Mouse (Mus musculus): ENCODE results near the gene Clec16a. TPM values are rescaled to one million over a fixed set of nuclear protein-coding genes. Genes with fewer than 3 reads are reported as not detected.

Clec16a gene
- polyA plus RNA-seq, 1 experiment from 2014 or later, result 17.3 TPM

- H3K36me3 ChIP-seq, result peaks cover 18% of the 10 kb centered on the region
- H3K4me1 ChIP-seq, result no peaks in the 10 kb centered on the region
- no peak overlapping the region for H3K27ac ChIP-seq
- WGBS (ENCODE audit: insufficient replicate concordance), result 79% methylated on average over 7 of the region's 7 CpGs
- H3K9ac ChIP-seq, result no peak overlapping the region
- H3K9me3 ChIP-seq (replicated peaks), result no peaks in the 10 kb centered on the region
- H3K4me3 ChIP-seq, result no peak overlapping the region
- H3K4me2 ChIP-seq, result no peak overlapping the region
- H3K27me3 ChIP-seq (replicated peaks), result no peaks in the 10 kb centered on the region
- ATAC-seq, result no peak
Measured at GRCm38 (mm10) chr16:10609921-10610320, 64.8 kb downstream of the Clec16a start.

GRCm38 (mm10) chr16:10610801-10611200 is 65.7 kb downstream of the Clec16a start:
- H3K4me1 ChIP-seq, result no peaks in the 10 kb centered on the region
- H3K4me3 ChIP-seq, result no peak overlapping the region
- 79% methylated on average over 6 of the region's 6 CpGs for WGBS (ENCODE audit: insufficient replicate concordance)
- no peaks in the 10 kb centered on the region for H3K27me3 ChIP-seq (replicated peaks)
- no peak overlapping the region for H3K27ac ChIP-seq
- no peak overlapping the region for H3K9ac ChIP-seq
- H3K36me3 ChIP-seq, result peaks cover 26% of the 10 kb centered on the region
- no peak for ATAC-seq
- H3K4me2 ChIP-seq, result no peak overlapping the region
- H3K9me3 ChIP-seq (replicated peaks), result no peaks in the 10 kb centered on the region

DNA sequence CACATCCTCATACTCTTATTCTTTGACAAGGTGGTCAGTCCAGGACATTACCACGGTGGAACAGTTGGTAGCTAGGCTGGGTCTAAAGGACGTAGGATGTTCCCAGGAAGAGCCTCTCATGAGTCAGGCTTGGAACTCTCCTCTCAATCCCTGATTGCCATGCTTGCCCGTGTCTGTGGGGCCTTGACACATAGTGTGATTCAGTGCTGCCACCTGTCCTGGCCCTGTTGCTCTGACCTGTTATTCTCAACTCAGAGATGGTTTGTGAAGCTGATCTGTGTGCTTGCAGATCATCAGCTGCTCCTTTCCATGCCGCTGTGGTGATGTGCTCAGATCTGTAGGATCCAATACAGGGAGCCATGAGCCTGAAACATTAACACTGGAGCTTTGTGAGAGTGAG is 66.2 kb downstream of the Clec16a start:
- no peaks in the 10 kb centered on the region for H3K4me1 ChIP-seq
- no peak overlapping the region for H3K9ac ChIP-seq
- no peak for ATAC-seq
- H3K4me2 ChIP-seq, result no peak overlapping the region
- no peak overlapping the region for H3K4me3 ChIP-seq
- peaks cover 32% of the 10 kb centered on the region for H3K36me3 ChIP-seq
- H3K9me3 ChIP-seq (replicated peaks), result no peaks in the 10 kb centered on the region
- H3K27ac ChIP-seq, result no peak overlapping the region
- 72% methylated on average over 4 of the region's 4 CpGs for WGBS (ENCODE audit: insufficient replicate concordance)
- H3K27me3 ChIP-seq (replicated peaks), result no peaks in the 10 kb centered on the region

- WGBS (ENCODE audit: insufficient replicate concordance), result 86% methylated on average over 2 of the region's 2 CpGs
- Histone ChIP-seq H3K4me3 (no peak overlapping the region), H3K27me3 (replicated peaks) (no peaks in the 10 kb centered on the region), H3K4me1 (no peaks in the 10 kb centered on the region), H3K9me3 (replicated peaks) (no peaks in the 10 kb centered on the region), H3K36me3 (peaks cover 36% of the 10 kb centered on the region), H3K27ac (no peak overlapping the region), H3K4me2 (no peak overlapping the region), H3K9ac (no peak overlapping the region)
- no peak for ATAC-seq
Measured at GRCm38 (mm10) chr16:10613996-10614395, 68.9 kb downstream of the Clec16a start.

GRCm38 (mm10) chr16:10620961-10621614 is 75.9 kb downstream of the Clec16a start:
- Histone ChIP-seq H3K4me3 (no peak overlapping the region), H3K9ac (no peak overlapping the region), H3K36me3 (peaks cover 15% of the 10 kb centered on the region), H3K27ac (no peak overlapping the region), H3K9me3 (replicated peaks) (no peaks in the 10 kb centered on the region), H3K4me2 (no peak overlapping the region), H3K4me1 (no peaks in the 10 kb centered on the region), H3K27me3 (replicated peaks) (no peaks in the 10 kb centered on the region)
- no peak for ATAC-seq
- 67% methylated on average over 6 of the region's 6 CpGs for WGBS (ENCODE audit: insufficient replicate concordance)

- H3K4me3 ChIP-seq, result no peak overlapping the region
- no peak for ATAC-seq
- H3K27ac ChIP-seq, result no peak overlapping the region
- peaks cover 10% of the 10 kb centered on the region; the same call in 1 of the 2 replicates for H3K36me3 ChIP-seq
- no peaks in the 10 kb centered on the region for H3K9me3 ChIP-seq (replicated peaks)
- no peaks in the 10 kb centered on the region for H3K4me1 ChIP-seq
- no peaks in the 10 kb centered on the region for H3K27me3 ChIP-seq (replicated peaks)
- H3K9ac ChIP-seq, result no peak overlapping the region
- WGBS (ENCODE audit: insufficient replicate concordance), result 25% methylated on average over 1 of the region's 1 CpGs
- H3K4me2 ChIP-seq, result no peak overlapping the region
Measured at GRCm38 (mm10) chr16:10621710-10622109, 76.6 kb downstream of the Clec16a start.

GRCm38 (mm10) chr16:10626116-10626515 is 81.0 kb downstream of the Clec16a start:
- Histone ChIP-seq H3K36me3 (peaks cover 15% of the 10 kb centered on the region), H3K27ac (no peak overlapping the region), H3K9ac (no peak overlapping the region), H3K4me3 (no peak overlapping the region), H3K9me3 (replicated peaks) (no peaks in the 10 kb centered on the region), H3K27me3 (replicated peaks) (no peaks in the 10 kb centered on the region), H3K4me2 (no peak overlapping the region), H3K4me1 (peaks cover 12% of the 10 kb centered on the region; the same call in 1 of the 2 replicates)
- no peak for ATAC-seq
- WGBS (ENCODE audit: insufficient replicate concordance), result 92% methylated on average over 1 of the region's 1 CpGs

DNA sequence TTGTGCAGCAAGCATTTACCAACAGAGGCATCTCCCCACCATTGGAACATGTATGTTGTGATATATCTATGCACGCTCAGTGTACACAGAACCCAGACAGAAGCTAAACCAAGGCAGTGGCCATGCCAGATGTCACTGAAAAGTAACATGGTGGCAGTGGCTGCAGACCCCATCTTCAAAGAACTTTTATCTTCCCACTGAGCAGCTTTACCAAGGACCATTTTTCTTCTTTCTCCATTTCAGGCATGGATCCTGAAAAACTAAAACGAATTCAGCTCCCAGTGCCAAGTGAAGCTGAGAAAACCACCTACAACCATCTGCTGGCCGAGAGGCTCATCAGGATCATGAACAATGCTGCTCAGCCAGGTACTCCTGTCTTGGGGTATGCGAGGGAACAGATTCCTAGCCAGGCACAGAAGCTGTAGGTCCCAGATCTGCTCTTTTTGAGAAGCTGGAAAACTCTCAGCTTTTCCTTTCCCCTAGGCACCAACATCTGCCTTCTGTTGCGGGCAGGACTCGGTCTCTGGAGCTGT is 82.1 kb downstream of the Clec16a start:
- Histone ChIP-seq H3K4me3 (no peak overlapping the region), H3K9me3 (replicated peaks) (no peaks in the 10 kb centered on the region), H3K9ac (no peak overlapping the region), H3K4me1 (peaks cover 12% of the 10 kb centered on the region; the same call in 1 of the 2 replicates), H3K27ac (no peak overlapping the region), H3K4me2 (no peak overlapping the region), H3K36me3 (peaks cover 15% of the 10 kb centered on the region), H3K27me3 (replicated peaks) (no peaks in the 10 kb centered on the region)
- 80% methylated on average over 6 of the region's 6 CpGs for WGBS (ENCODE audit: insufficient replicate concordance)
- no peak for ATAC-seq

DNA sequence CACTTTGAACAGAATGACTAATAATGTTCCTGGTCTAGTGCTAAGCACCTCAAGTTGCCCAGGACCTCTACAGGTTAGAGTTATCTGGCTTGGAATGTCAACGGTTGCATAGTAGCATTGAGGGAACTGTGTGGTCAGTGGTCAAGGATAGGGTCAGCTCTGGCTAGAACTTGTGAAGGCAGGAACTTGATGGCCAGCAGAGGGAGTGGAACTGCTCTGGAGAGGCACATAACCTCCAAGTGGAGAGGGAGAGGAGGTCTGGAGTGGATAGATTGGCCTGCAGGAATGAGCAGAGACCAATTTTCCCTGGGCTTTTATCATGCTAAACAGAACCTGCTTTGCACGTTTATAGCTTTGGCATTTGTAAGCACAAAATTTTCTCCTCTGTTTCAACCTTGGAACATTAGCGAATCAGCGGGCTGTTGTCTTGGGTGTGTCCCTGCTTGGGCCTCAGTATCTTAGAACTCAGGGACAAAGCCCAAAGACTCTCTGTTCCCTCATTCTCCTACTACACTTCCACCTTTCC is 83.0 kb downstream of the Clec16a start:
- Histone ChIP-seq H3K9me3 (replicated peaks) (no peaks in the 10 kb centered on the region), H3K4me1 (peaks cover 12% of the 10 kb centered on the region; the same call in 1 of the 2 replicates), H3K4me3 (no peak overlapping the region), H3K9ac (no peak overlapping the region), H3K27me3 (replicated peaks) (no peaks in the 10 kb centered on the region), H3K4me2 (no peak overlapping the region), H3K36me3 (peaks cover 15% of the 10 kb centered on the region), H3K27ac (no peak overlapping the region)
- ATAC-seq, result no peak
- WGBS (ENCODE audit: insufficient replicate concordance), result 61% methylated on average over 4 of the region's 4 CpGs

- peaks cover 15% of the 10 kb centered on the region for H3K36me3 ChIP-seq
- WGBS (ENCODE audit: insufficient replicate concordance), result 35% methylated on average over 3 of the region's 3 CpGs
- H3K27ac ChIP-seq, result no peak overlapping the region
Measured at GRCm38 (mm10) chr16:10628960-10629359, 83.8 kb downstream of the Clec16a start.

DNA sequence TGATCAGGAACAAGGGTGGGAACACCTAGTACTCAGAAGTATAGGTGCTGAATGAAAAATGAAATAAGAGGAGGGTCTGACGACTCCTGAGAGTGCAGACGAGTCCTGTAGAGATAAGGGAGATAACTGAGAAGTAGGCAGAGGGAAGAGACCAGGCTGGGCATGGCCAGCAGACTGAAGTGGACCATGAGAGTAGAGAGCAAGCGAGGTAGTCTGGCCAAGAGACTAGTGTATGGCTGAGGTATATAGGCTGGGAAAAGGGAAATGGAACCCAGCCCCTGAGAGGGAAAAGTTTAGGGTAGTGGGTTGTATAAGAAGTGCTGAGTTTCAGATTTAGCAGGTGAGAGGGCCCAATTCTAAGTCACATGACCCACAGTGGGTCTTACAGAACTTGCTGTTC is 84.2 kb downstream of the Clec16a start:
- H3K27me3 ChIP-seq (replicated peaks), result no peaks in the 10 kb centered on the region
- peaks cover 12% of the 10 kb centered on the region; the same call in 1 of the 2 replicates for H3K4me1 ChIP-seq
- 47% methylated on average over 3 of the region's 3 CpGs for WGBS (ENCODE audit: insufficient replicate concordance)
- ATAC-seq, result no peak; the same call in 1 of the 2 replicates
- no peak overlapping the region for H3K4me2 ChIP-seq
- no peak overlapping the region for H3K27ac ChIP-seq
- no peak overlapping the region for H3K9ac ChIP-seq
- H3K9me3 ChIP-seq (replicated peaks), result no peaks in the 10 kb centered on the region
- H3K4me3 ChIP-seq, result no peak overlapping the region
- peaks cover 15% of the 10 kb centered on the region for H3K36me3 ChIP-seq

More at GRCm38 (mm10) chr16:10628960-10629359, 83.8 kb downstream of the Clec16a start:
- Histone ChIP-seq H3K4me2 (no peak overlapping the region), H3K27me3 (replicated peaks) (no peaks in the 10 kb centered on the region), H3K4me1 (peaks cover 12% of the 10 kb centered on the region; the same call in 1 of the 2 replicates), H3K9me3 (replicated peaks) (no peaks in the 10 kb centered on the region), H3K9ac (no peak overlapping the region; the same call in 1 of the 2 replicates), H3K4me3 (no peak overlapping the region)
- no peak for ATAC-seq

DNA sequence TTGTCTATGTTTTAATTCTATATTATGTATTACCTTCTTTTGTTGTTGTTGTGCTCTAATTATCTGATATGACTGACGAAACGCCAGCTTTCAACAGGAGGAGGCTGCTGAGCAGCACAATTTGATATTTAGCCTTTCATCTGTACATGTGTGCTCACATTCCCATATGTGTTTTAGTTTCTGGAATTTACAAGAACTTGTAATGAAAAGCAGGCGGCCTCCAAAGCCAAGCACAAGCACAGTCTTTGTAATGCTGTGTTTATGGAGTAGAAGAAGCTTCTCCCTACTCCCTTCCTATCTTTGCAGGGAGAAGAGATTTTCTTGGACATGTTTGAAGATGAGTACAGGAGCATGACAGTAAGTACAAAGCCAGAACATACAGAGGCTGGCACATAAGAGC is 89.8 kb downstream of the Clec16a start:
- Histone ChIP-seq H3K4me2 (no peak overlapping the region), H3K4me3 (no peak overlapping the region), H3K4me1 (peaks cover 21% of the 10 kb centered on the region), H3K9ac (no peak overlapping the region), H3K27ac (no peak overlapping the region), H3K36me3 (peaks cover 12% of the 10 kb centered on the region), H3K27me3 (replicated peaks) (no peaks in the 10 kb centered on the region), H3K9me3 (replicated peaks) (no peaks in the 10 kb centered on the region)
- WGBS (ENCODE audit: insufficient replicate concordance), result 70% methylated on average over 3 of the region's 3 CpGs
- no peak for ATAC-seq

Data from liver, embryonic 12.5 days (tissue).